Mouse (Mus musculus) urinary bladder, postnatal 10 days (tissue): Measurements from ENCODE around the gene Junb.

Experiments used
- DNase-seq: peaks from one replicate; pipeline ENCODE4 v3.0.0; 2022; ENCODE audit warnings: low spot score

Junb gene

DNA sequence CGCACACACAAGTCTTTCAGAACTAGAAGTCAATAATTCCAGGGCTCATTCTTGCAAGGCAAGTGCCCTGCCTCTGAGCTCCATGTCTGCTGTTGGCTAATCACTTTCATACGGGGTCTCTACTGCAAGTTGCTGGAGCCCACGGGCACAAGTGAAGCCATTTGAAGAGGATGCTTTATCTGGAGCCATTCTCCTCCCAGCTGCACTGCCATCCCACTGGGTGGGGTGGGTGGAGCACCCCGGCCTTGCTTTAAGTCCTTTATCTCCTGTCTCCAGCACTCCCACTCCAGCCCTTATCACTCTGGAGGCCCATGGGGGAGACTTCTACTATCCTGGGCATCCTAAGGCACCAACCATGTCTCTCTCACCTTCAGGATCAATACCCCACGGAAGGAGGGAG is 7.6 kb downstream of the Junb start:
- no peak for DNase-seq

DNA sequence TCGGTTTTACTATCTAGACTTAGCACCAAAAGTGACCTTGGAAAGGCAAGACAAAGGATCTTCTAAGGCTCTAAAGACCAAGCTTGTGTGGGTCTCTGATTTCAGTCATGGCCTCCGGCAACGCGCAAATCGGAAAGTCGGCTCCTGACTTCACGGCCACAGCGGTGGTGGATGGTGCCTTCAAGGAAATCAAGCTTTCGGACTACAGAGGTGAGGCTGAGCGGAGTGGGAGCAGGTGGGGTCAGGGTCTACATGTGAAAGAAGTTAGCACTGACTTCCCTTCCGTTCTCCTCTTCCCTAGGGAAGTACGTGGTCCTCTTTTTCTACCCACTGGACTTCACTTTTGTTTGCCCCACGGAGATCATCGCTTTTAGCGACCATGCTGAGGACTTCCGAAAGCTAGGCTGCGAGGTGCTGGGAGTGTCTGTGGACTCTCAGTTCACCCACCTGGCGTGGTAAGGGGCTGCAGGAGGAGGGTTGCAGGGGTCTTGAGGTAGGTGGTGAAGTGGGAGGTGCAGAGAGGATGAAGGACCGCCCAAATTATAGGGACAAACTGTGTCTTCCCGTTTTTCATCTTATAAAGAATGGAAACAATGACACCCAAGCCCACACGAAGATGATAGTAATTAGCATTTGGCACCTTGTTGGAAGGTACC is 8.3 kb downstream of the Junb start:
- DNase-seq, result no peak

DNA sequence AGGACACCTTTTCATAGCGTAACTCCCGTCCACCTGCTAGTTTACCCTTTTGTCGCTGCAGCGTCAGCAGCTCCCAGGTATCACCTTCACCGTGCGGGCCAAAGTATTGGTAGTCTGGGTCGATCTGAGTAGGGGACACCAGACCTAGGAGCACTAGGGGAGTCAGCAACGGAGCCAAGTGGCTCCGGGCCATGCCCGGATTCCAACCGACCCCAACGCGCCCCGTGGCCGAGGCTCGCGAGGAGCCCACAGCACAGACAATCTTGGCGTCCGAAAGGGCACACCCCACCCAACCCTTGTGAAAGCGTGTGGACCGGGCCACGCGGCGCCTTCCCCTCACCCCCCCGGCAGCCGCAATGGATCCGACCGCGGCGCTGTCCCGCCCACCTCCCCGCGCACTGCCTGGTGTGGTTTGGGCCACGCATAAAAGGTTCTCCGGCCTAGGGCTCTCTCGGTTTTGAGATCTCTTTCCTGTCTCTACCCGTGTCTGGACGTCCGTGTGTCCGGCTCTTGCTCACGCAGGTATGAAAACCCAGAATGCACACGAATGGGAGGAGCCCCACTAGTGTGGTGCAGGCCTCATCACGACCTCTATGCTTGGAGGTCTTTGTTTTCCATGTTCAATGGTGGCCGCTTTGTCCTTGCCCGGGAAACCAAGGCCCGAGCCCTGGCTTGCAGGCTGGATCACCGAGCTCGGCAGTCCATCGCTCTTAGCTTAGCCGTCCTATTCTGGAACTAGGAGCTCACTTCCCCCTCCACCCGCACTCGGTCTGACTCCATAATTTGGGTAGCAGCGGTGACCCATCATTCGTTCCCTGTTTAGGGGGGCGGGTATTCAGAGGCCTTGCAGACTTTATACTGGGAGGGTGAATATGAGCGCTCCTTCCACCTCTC is 9.0 kb downstream of the Junb start, which contains the start of the genes Gm49661, Prdx2 and Rnaseh2a:
Gene Gm49661 (minus strand): TSS at position 193 of the 894 bp plus-strand sequence.
Gene Prdx2 (plus strand): TSS at position 347 of the 894 bp plus-strand sequence.
Gene Rnaseh2a (minus strand): TSS at position 527 of the 894 bp plus-strand sequence.
- DNase-seq, result no peak

- DNase-seq, result no peak
Measured at GRCm38 (mm10) chr8:84968650-84969049, 9.9 kb downstream of the Junb start.

DNA sequence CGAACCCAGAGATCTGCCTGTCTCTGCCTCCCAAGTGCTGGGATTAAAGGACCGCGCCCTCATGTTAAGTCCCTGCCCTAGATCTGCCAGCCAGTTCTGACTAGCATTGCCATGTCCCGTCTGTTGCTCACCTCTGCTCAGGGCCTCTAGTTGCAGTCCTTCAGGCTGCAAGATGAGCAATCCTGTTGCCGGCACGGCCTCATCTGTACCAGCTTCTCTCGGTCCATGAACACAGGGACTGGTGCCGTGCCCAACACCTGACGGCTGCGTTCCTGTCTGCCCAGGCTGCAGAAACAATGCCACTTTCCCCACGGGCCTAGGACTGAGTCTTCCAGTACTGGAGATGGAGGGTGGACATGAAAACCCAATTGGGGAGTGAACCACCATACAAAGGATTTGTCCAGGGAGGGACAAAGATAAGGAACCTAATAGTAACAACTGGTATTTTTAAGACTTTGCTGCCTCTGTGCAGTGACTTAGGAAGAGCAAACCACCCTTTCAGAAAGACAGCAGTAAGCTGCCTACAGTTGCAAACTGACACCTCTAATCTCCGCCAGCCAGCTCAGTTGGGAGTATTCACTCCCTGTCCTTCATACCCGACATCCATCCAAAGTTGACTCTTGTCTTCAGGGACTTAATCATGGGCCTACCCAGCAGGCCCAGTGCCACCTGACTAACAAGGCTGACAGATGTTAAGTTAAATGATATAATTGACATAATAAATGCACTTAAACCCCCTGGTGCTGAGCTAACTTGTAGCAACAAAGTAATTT is 10.8 kb downstream of the Junb start:
- no peak for DNase-seq

DNA sequence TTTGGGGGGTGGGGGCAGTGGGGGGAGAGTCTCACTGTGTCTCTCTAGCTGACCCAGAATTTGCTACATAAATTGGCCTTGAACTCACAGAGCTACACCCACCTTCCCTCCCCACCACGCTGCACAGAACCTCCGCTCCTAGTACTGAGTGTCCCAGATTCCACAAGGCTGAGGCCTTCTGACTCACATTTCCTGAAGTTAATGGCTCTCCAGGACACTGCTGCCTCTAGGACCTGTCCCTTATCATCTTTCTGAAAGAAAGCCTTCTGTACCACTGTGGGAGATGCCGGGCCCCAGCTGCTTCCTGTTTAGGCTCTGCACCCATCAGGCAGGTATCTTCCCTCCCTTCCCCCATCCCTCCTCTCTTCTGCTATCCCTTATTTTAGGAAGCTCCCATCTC is 11.9 kb downstream of the Junb start:
- no peak for DNase-seq

GRCm38 (mm10) chr8:84965731-84966291 is 12.7 kb downstream of the Junb start:
- no peak for DNase-seq

- DNase-seq, result no peak
Measured at GRCm38 (mm10) chr8:84963952-84964351, 14.6 kb downstream of the Junb start.

DNA sequence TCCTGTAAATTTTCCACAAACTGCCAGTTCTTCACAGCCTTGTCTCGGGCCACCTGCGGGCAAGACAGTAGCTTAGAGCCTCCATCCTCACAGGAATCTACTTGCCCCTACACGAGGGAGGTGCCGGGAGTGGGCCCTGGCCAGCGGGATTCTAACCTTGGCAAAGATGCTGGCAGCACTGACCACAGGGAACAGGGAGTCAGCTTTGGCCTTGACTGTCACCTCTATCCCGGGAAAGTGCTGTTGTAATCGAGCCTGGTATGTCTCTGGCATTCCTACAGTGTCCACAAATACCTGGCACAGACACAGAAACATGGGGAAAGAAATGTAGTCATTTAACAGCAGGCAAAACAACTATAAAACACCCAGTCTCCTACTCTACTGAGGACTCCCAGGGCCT is 18.7 kb downstream of the Junb start:
- DNase-seq, result no peak

DNA sequence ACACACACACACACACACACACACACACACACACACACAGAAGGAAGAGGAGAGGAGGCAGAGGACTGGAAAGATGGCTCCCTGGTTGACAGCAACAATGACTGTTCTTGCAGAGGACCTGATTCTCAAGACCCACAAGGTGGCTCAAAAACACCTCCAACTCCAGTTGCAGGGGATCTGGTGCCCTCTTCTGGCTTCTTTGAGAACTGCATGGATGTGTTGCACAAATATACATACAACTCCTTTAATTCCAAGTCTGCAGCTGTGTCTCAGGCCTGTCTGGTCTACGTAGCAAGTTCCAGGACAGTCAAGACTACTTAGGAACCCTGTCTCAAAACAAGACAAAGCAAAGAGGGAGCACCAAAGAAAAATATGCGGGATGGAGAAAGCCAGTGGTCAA is 21.8 kb downstream of the Junb start:
- DNase-seq, result no peak

DNA sequence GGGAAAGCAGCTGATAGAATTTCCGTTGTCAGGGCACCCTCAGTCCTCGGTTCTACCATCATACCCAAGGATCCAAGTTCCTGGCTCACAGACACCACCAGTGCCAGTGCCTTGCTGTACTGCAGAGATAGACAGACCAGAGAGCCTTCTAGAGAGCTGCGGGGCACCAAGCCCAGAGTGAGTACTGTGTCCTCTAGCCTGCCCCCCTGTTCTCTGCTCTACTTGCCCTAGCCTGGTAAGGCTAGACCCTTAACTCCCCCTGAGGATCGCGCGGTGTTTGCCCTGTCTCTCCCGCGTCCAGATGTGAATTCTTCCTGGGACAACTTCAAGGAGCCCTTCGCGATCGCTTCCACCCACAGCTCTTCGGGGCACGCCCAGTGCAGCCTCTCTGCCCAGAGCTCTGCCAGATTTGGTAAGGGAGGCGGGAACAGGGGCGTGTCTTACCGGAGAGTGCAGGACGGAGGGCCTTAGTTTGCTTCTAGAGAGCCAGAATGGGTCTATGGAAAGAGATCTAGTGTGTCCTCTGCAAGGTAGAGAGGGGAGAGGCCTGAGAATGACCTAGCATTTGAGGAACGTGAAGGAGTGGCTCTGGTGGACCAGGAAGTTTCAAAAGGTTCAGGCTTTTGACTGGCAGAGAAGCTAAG is 25.8 kb downstream of the Junb start:
- DNase-seq, result no peak

DNA sequence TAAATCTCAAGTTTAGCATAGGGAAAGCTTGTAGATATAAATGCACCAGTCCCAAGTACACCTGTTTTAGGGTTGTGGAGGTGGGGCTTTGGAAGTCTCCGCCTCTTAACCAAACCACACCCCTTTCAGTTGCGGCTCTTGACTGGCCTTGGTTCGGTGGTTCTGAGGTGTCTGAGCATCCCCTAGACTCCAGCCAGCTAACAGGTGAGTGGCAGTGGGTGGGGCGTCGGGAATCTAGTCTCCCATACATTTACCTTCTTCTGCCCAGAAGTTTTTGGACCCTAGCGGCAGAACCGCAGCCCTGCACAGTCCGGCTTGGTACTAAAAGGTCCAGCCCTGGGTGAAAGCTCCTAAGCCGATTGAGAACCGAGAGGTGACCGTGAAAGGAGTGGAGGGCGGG is 28.8 kb downstream of the Junb start:
- DNase-seq, result no peak

DNA sequence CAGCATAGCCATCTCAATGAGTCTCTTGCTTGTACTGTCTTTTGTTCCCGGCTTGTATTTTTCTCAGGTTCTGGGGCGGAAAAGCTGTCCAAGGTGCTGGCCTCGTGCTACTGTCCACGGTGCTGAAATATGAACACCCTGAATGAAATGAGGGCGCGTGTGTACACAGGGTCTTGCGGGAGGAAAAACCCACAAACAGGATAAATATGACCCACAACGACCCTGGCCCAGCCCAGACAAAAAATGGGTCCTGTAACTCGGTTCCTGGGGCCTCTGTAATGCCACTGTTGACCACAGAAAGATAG is 31.3 kb downstream of the Junb start:
- DNase-seq, result no peak

- DNase-seq, result no peak
Measured at GRCm38 (mm10) chr8:84946528-84947240, 31.8 kb downstream of the Junb start, which contains the start of gene Rtbdn. Gene Rtbdn (plus strand): TSS chr8:84946991.

DNA sequence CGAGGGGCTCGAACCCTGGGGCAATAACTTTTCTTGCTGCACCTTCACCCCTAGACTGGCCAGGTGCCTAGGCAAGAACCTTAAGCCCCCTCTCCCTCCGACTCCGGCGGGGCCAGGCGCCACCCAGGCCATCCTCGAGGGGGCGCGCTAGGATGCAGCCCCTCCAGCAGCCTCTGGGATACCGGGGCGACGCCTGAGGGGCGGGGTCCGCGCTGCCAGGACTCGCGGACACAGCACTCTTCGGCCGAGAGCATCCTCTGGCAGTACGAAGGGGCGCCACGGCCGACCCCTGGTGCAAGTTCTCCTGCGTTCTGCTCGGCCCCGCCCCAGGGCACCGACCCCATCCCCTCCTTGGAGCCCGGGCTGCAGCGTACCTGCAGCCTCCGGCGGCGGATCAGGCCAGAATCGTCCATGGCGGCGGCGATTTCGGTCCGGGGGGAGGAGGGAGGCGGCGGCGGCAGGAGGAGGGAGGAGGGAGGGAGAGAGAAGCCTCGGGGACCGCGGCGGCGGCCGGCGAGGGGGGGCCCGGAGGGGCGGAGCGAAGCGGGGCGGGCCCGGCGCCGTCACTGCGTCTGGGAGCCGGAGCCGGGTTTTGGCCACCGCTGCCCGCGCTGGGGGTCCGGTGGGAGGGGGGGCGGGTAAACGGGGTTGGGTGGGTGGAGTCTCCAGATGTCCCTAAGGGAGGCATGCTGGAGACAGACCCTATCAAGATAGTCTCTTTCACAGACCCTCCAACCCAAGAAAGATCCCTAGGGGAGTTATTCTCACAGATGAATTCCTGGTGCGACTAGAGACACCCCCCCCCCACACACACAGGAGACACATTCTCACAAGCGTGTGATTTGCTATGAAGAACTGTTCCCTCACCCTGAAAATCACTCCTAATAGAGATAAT is 32.6 kb downstream of the Junb start:
- no peak for DNase-seq

GRCm38 (mm10) chr8:84945235-84945632 is 33.3 kb downstream of the Junb start:
- DNase-seq, result no peak

DNA sequence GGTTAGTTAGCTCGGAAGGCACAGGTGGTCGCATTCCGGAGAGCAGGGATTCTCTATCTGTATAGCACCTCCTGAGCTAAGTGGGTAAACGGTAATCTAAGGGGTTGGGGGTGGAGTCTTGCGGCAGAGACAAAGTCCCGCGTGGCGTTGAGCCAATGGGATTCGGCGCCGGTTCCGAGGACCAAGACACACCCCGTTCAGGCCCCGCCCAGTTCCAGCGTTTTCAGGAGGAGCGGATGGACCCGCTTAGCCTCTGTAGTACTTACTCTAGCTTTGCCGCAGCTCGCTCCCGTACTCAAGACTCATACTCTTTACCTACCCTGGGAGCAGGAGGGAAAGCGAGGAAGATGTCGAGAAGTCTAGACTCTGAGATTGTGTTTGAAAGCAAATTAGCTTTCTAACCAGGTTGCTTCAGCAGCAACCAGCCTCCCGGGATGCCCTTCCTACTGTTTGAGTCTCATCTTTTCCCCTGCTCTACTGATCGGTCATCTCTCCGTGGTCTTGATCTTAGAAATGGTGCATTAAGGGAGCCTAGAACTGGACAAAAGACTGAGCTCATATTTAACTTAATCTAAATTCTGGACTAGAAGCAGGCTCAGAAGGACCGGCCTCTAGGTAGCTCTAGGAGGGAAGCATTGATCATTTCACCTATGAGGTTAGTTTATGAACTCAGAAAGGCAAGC is 33.9 kb downstream of the Junb start:
- DNase-seq, result no peak

GRCm38 (mm10) chr8:84943699-84944098 is 34.8 kb downstream of the Junb start:
- no peak for DNase-seq
